Mouse (Mus musculus): ENCODE data around the gene Krt15.

Gene Krt15

GRCm38 (mm10) chr11:100140966-100141365, 5.2 kb upstream of the Krt15 start:
- H3K36me3 ChIP-seq (ENCODE audit: insufficient read depth, low read length) = no peaks in the 10 kb centered on the region
- TF ChIP-seq CTCF (conservative IDR thresholded peaks at IDR 0.05; ENCODE audit: low read length) (no peak), POU5F1 (IDR thresholded peaks at IDR 0.05; ENCODE audit: borderline replicate concordance, low read length) (no peak), NANOG (IDR thresholded peaks at IDR 0.05; ENCODE audit: borderline replicate concordance, low read length) (no peak)
- H3K9me3 ChIP-seq (ENCODE audit: low read length) = no peaks in the 10 kb centered on the region
- peaks cover 41% of the 10 kb centered on the region for H3K27me3 ChIP-seq (ENCODE audit: insufficient read depth, low read length)
- no peak overlapping the region for H3K4me3 ChIP-seq (replicated peaks; ENCODE audit: low read length)
- peaks cover 41% of the 10 kb centered on the region for H3K4me1 ChIP-seq (replicated peaks; ENCODE audit: low read depth, low read length)

- peaks cover 29% of the 10 kb centered on the region for H3K27me3 ChIP-seq (ENCODE audit: insufficient read depth, low read length)
- H3K4me3 ChIP-seq (replicated peaks; ENCODE audit: low read length) = no peak overlapping the region
- TF ChIP-seq CTCF (conservative IDR thresholded peaks at IDR 0.05; ENCODE audit: low read length) = no peak
- TF ChIP-seq POU5F1 (IDR thresholded peaks at IDR 0.05; ENCODE audit: borderline replicate concordance, low read length) = no peak
- no peak for TF ChIP-seq NANOG (IDR thresholded peaks at IDR 0.05; ENCODE audit: borderline replicate concordance, low read length)
- H3K4me1 ChIP-seq (replicated peaks; ENCODE audit: low read depth, low read length) = peaks cover 26% of the 10 kb centered on the region
- H3K36me3 ChIP-seq (ENCODE audit: insufficient read depth, low read length) = no peaks in the 10 kb centered on the region
- H3K9me3 ChIP-seq (ENCODE audit: low read length) = no peaks in the 10 kb centered on the region
Observed at GRCm38 (mm10) chr11:100139391-100139790, 3.7 kb upstream of the Krt15 start.

- Histone ChIP-seq H3K36me3 (ENCODE audit: insufficient read depth, low read length) (no peaks in the 10 kb centered on the region), H3K27me3 (ENCODE audit: insufficient read depth, low read length) (peaks cover 28% of the 10 kb centered on the region), H3K4me3 (replicated peaks; ENCODE audit: low read length) (no peak overlapping the region), H3K9me3 (ENCODE audit: low read length) (no peaks in the 10 kb centered on the region), H3K4me1 (replicated peaks; ENCODE audit: low read depth, low read length) (peaks cover 22% of the 10 kb centered on the region)
- TF ChIP-seq CTCF (conservative IDR thresholded peaks at IDR 0.05; ENCODE audit: low read length) (no peak), NANOG (IDR thresholded peaks at IDR 0.05; ENCODE audit: borderline replicate concordance, low read length) (no peak), POU5F1 (IDR thresholded peaks at IDR 0.05; ENCODE audit: borderline replicate concordance, low read length) (no peak)
Observed at GRCm38 (mm10) chr11:100138809-100139208, 3.1 kb upstream of the Krt15 start.

- Histone ChIP-seq H3K9me3 (ENCODE audit: low read length) (no peaks in the 10 kb centered on the region), H3K4me3 (replicated peaks; ENCODE audit: low read length) (no peak overlapping the region), H3K36me3 (ENCODE audit: insufficient read depth, low read length) (no peaks in the 10 kb centered on the region), H3K4me1 (replicated peaks; ENCODE audit: low read depth, low read length) (peaks cover 22% of the 10 kb centered on the region), H3K27me3 (ENCODE audit: insufficient read depth, low read length) (peaks cover 35% of the 10 kb centered on the region)
- TF ChIP-seq POU5F1 (IDR thresholded peaks at IDR 0.05; ENCODE audit: borderline replicate concordance, low read length) = no peak
- TF ChIP-seq NANOG (IDR thresholded peaks at IDR 0.05; ENCODE audit: borderline replicate concordance, low read length) = no peak
- no peak for TF ChIP-seq CTCF (conservative IDR thresholded peaks at IDR 0.05; ENCODE audit: low read length)
Observed at GRCm38 (mm10) chr11:100137693-100138092, 2.0 kb upstream of the Krt15 start.

- H3K4me1 ChIP-seq (replicated peaks; ENCODE audit: low read depth, low read length) = peaks cover 25% of the 10 kb centered on the region
- no peak for TF ChIP-seq NANOG (IDR thresholded peaks at IDR 0.05; ENCODE audit: borderline replicate concordance, low read length)
- no peak for TF ChIP-seq POU5F1 (IDR thresholded peaks at IDR 0.05; ENCODE audit: borderline replicate concordance, low read length)
- TF ChIP-seq CTCF (conservative IDR thresholded peaks at IDR 0.05; ENCODE audit: low read length) = no peak
- H3K36me3 ChIP-seq (ENCODE audit: insufficient read depth, low read length) = no peaks in the 10 kb centered on the region
- no peaks in the 10 kb centered on the region for H3K9me3 ChIP-seq (ENCODE audit: low read length)
- H3K27me3 ChIP-seq (ENCODE audit: insufficient read depth, low read length) = peaks cover 30% of the 10 kb centered on the region; the same call in 1 of the 2 replicates
- no peak overlapping the region for H3K4me3 ChIP-seq (replicated peaks; ENCODE audit: low read length)
Observed at GRCm38 (mm10) chr11:100136559-100136958, 831 bp upstream of the Krt15 start.

- H3K9me3 ChIP-seq (ENCODE audit: low read length) = peaks cover 7% of the 10 kb centered on the region; the same call in 1 of the 2 replicates
- no peaks in the 10 kb centered on the region for H3K36me3 ChIP-seq (ENCODE audit: insufficient read depth, low read length)
- TF ChIP-seq POU5F1 (IDR thresholded peaks at IDR 0.05; ENCODE audit: borderline replicate concordance, low read length) (no peak), NANOG (IDR thresholded peaks at IDR 0.05; ENCODE audit: borderline replicate concordance, low read length) (no peak), CTCF (conservative IDR thresholded peaks at IDR 0.05; ENCODE audit: low read length) (no peak)
- H3K4me3 ChIP-seq (replicated peaks; ENCODE audit: low read length) = no peak overlapping the region
- no peaks in the 10 kb centered on the region; the same call in 1 of the 2 replicates for H3K4me1 ChIP-seq (replicated peaks; ENCODE audit: low read depth, low read length)
- peaks cover 13% of the 10 kb centered on the region for H3K27me3 ChIP-seq (ENCODE audit: insufficient read depth, low read length)
Observed at GRCm38 (mm10) chr11:100124901-100125300, 10.8 kb downstream of the Krt15 start.

- H3K4me3 ChIP-seq (replicated peaks; ENCODE audit: low read length) = no peak within 1 kb of the TSS
- peaks cover 7% of the 10 kb centered on the region; the same call in 1 of the 2 replicates for H3K9me3 ChIP-seq (ENCODE audit: low read length)
- peaks cover 22% of the 10 kb centered on the region for H3K27me3 ChIP-seq (ENCODE audit: insufficient read depth, low read length)
- H3K36me3 ChIP-seq (ENCODE audit: insufficient read depth, low read length) = no peaks in the 10 kb centered on the region
- no peaks in the 10 kb centered on the region; the same call in 1 of the 2 replicates for H3K4me1 ChIP-seq (replicated peaks; ENCODE audit: low read depth, low read length)
- TF ChIP-seq CTCF (conservative IDR thresholded peaks at IDR 0.05; ENCODE audit: low read length) = no peak
- TF ChIP-seq NANOG (IDR thresholded peaks at IDR 0.05; ENCODE audit: borderline replicate concordance, low read length) = no peak
- TF ChIP-seq POU5F1 (IDR thresholded peaks at IDR 0.05; ENCODE audit: borderline replicate concordance, low read length) = no peak
Observed at GRCm38 (mm10) chr11:100121466-100121865, 14.3 kb downstream of the Krt15 start, which contains the start of gene Krt13. Gene Krt13 (minus strand): TSS chr11:100121566.

- Histone ChIP-seq H3K36me3 (ENCODE audit: insufficient read depth, low read length) (no peaks in the 10 kb centered on the region), H3K9me3 (ENCODE audit: low read length) (peaks cover 7% of the 10 kb centered on the region; the same call in 1 of the 2 replicates), H3K4me3 (replicated peaks; ENCODE audit: low read length) (no peak overlapping the region), H3K27me3 (ENCODE audit: insufficient read depth, low read length) (peaks cover 22% of the 10 kb centered on the region), H3K4me1 (replicated peaks; ENCODE audit: low read depth, low read length) (peaks cover 9% of the 10 kb centered on the region)
- TF ChIP-seq NANOG (IDR thresholded peaks at IDR 0.05; ENCODE audit: borderline replicate concordance, low read length) (no peak), POU5F1 (IDR thresholded peaks at IDR 0.05; ENCODE audit: borderline replicate concordance, low read length) (no peak), CTCF (conservative IDR thresholded peaks at IDR 0.05; ENCODE audit: low read length) (no peak)
Observed at GRCm38 (mm10) chr11:100120331-100120730, 15.4 kb downstream of the Krt15 start.

GRCm38 (mm10) chr11:100113742-100114029, 22.0 kb downstream of the Krt15 start:
- H3K36me3 ChIP-seq (ENCODE audit: insufficient read depth, low read length) = no peaks in the 10 kb centered on the region
- TF ChIP-seq NANOG (IDR thresholded peaks at IDR 0.05; ENCODE audit: borderline replicate concordance, low read length) (no peak), POU5F1 (IDR thresholded peaks at IDR 0.05; ENCODE audit: borderline replicate concordance, low read length) (no peak)
- H3K4me1 ChIP-seq (replicated peaks; ENCODE audit: low read depth, low read length) = peaks cover 9% of the 10 kb centered on the region; the same call in 1 of the 2 replicates
- no peak overlapping the region for H3K4me3 ChIP-seq (replicated peaks; ENCODE audit: low read length)
- H3K27me3 ChIP-seq (ENCODE audit: insufficient read depth, low read length) = peaks cover 2% of the 10 kb centered on the region; the same call in 1 of the 2 replicates
- H3K9me3 ChIP-seq (ENCODE audit: low read length) = 0 out of 2 replicates have a peak, but pooled peaks cover 2% of the 10 kb centered on the region

Measured in E14TG2a.4 (cell line).